Mouse (Mus musculus): Measurements from ENCODE around the gene Ppp1r13b. TPM values are rescaled to one million over a fixed set of nuclear protein-coding genes. Genes with fewer than 3 reads are reported as not detected.

Ppp1r13b gene
- polyA plus RNA-seq, 1 experiment from 2014 or later = 5.6 TPM

DNA sequence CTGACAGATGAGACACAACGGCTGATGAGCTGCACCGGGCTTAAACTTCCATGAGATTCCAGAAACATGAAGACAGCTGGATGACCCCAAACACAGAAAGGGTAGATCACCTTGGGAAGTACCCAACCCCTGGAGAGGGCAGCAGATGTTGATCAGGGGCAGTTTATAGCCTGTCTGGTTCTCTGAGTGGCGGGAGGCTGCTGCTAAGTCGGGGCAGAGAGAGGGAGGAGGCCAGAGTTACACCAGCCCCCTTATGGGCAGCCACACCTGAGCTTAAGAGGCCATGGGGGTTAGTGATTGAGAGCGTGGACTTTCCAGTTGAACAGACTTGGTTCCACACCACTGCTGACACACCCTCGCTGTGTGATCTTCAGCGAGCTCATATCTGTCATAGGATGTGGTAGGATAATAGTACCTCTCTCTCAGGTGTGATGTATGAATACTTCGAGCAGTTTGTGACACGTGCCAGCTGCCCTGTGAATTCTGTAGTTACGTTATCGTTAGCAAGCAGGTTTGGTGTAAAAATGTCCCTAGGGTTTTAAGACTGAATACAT lies 1.2 kb upstream of the Ppp1r13b start:
- ATAC-seq = no peak
- Histone ChIP-seq H3K27ac (ENCODE audit: low read length) (peak overlapping the region; percentile 80), H3K27me3 (replicated peaks; ENCODE audit: control insufficient read depth, insufficient read depth, low read length) (no peaks in the 10 kb centered on the region), H3K9me3 (ENCODE audit: control insufficient read depth, low read length) (no peaks in the 10 kb centered on the region), H3K36me3 (ENCODE audit: control insufficient read depth, insufficient read depth, low read length) (no peaks in the 10 kb centered on the region), H3K9ac (ENCODE audit: low read depth, low read length) (peak overlapping the region; percentile 75), H3K4me1 (ENCODE audit: control insufficient read depth, insufficient read depth, low read length) (peaks cover 23% of the 10 kb centered on the region), H3K4me2 (ENCODE audit: low read depth, low read length) (peak overlapping the region; percentile 88), H3K4me3 (ENCODE audit: low read length) (peak overlapping the region; percentile 80)
- 49% methylated on average over 11 of the region's 11 CpGs for WGBS

DNA sequence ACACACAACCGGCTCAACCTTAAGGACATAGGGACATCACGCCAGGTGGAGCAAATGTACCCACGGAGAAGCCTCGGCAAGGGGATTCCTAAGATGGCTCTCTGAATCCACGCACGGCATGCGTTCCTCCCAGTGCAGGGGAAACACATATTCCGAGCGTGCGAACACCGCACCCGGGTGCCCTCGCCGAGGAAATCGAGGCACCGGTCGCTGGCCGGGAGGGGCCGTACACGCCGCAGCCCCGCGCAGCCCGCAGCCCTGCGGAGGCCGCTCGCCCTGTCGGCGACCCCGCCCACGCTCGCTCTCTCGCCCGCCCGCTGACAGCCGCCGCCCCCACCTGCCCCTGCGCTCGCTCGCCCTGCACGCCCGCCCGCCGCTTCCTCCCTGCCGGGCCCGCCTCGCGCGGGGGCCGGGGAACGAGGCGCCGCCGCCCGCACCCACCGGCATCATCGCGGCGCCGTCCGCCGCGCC lies 454 bp downstream of the Ppp1r13b start:
- no peaks in the 10 kb centered on the region for H3K9me3 ChIP-seq (ENCODE audit: control insufficient read depth, low read length)
- under 1% methylated on average over 49 of the region's 63 CpGs for WGBS

DNA sequence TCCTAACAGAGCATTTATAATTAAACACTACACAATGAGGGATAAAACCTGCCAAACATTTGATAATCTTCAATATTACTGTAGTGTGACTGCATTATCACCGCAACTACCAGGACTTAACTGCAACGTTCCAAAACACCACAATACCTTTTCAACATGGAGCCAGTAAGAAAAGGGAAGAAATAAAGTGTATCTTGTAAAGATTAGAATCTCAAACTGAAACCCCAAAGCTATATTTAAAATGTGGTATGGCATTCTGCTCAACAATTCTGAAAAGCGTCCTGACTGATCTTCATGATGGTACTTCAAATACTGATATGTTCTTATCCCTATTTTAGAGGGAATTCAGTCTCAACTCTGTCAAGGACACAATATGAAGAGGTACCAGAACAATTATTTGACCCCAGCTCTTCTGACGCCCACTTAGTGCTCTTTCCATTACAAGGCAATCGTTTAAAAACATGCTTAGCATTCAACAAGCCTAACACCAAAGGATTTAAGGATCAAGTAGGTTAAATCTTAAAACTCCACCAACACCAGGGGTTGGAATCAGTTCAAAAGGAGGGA lies 1.5 kb downstream of the Ppp1r13b start:
- Histone ChIP-seq H3K4me3 (ENCODE audit: low read length) (peak overlapping the region; percentile 80), H3K9ac (ENCODE audit: low read depth, low read length) (peak overlapping the region; percentile 86; the same call in 1 of the 2 replicates), H3K27ac (ENCODE audit: low read length) (no peak overlapping the region), H3K4me1 (ENCODE audit: control insufficient read depth, insufficient read depth, low read length) (peaks cover 20% of the 10 kb centered on the region), H3K36me3 (ENCODE audit: control insufficient read depth, insufficient read depth, low read length) (no peaks in the 10 kb centered on the region), H3K9me3 (ENCODE audit: control insufficient read depth, low read length) (no peaks in the 10 kb centered on the region), H3K27me3 (replicated peaks; ENCODE audit: control insufficient read depth, insufficient read depth, low read length) (no peaks in the 10 kb centered on the region), H3K4me2 (ENCODE audit: low read depth, low read length) (peak overlapping the region; percentile 88)
- 48% methylated on average over 5 of the region's 5 CpGs for WGBS
- ATAC-seq = no peak

More for the DNA sequence above, 454 bp downstream of the Ppp1r13b start:
- Histone ChIP-seq H3K4me2 (ENCODE audit: low read depth, low read length) (peak overlapping the region; percentile 88), H3K4me1 (ENCODE audit: control insufficient read depth, insufficient read depth, low read length) (peaks cover 25% of the 10 kb centered on the region), H3K36me3 (ENCODE audit: control insufficient read depth, insufficient read depth, low read length) (no peaks in the 10 kb centered on the region), H3K27me3 (replicated peaks; ENCODE audit: control insufficient read depth, insufficient read depth, low read length) (no peaks in the 10 kb centered on the region), H3K4me3 (ENCODE audit: low read length) (peak overlapping the region; percentile 80), H3K9ac (ENCODE audit: low read depth, low read length) (peak overlapping the region; percentile 86), H3K27ac (ENCODE audit: low read length) (peak overlapping the region; percentile 95)
- peak; percentile 64 for ATAC-seq

DNA sequence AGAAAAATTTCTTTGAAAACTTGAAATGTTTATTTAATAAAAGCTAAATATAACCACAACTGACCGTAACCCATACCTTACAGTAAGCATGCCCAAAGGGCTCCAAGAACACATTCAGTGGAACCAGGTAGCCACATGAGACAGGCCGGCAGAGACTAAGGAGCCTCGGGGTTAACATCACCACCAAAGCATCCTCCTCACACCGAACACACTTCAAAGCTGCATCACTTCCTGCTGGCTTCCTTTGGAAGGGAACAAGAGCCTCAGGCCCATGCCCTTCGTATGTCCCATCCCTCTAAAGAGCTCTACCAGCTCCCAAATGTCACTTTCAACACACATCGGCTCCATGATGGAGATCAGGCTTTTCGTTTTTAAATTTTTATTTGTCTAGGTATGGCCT lies 5.4 kb downstream of the Ppp1r13b start:
- Histone ChIP-seq H3K9ac (ENCODE audit: low read depth, low read length) (no peak overlapping the region), H3K27me3 (replicated peaks; ENCODE audit: control insufficient read depth, insufficient read depth, low read length) (no peaks in the 10 kb centered on the region), H3K4me2 (ENCODE audit: low read depth, low read length) (no peak overlapping the region), H3K36me3 (ENCODE audit: control insufficient read depth, insufficient read depth, low read length) (no peaks in the 10 kb centered on the region), H3K4me1 (ENCODE audit: control insufficient read depth, insufficient read depth, low read length) (peaks cover 24% of the 10 kb centered on the region), H3K27ac (ENCODE audit: low read length) (no peak overlapping the region), H3K4me3 (ENCODE audit: low read length) (no peak overlapping the region), H3K9me3 (ENCODE audit: control insufficient read depth, low read length) (no peaks in the 10 kb centered on the region)
- 79% methylated on average over 7 of the region's 7 CpGs for WGBS
- ATAC-seq = no peak

DNA sequence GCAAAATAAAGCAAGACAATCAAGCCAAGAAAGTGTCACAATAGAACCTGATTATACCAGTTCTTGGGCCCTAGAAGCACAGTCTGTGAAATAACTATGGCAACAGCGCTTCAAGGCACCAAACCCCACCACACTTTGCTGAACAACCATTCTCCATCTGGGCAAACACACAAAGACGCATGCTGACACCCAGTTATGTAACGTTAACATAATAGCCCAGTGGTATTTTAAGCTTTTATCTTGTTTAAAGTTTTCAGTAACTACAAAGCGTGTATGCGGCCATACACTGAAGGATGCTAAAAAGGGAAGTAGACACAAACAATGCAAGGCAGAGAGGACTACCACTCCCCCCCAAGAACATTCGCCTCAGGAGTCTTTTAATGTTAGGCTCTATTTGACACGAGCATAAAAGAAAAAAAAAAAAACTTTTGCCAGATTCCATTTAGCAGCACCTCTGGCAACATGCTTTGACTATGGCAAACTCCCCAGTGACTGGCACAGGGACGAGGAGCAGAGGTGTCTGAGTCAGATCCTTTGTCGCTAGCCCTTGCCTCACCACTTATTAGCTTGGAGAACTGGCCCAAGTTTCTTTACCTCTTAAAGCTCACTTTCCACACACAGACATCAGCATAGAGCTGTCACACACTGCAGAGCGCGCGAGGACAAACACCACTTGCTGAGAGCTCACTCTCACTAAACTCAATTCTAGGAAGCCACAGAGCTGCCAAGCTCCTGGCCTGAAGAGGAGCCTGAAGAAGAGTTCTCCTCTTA lies 6.6 kb downstream of the Ppp1r13b start:
- Histone ChIP-seq H3K4me1 (ENCODE audit: control insufficient read depth, insufficient read depth, low read length) (peaks cover 29% of the 10 kb centered on the region), H3K27me3 (replicated peaks; ENCODE audit: control insufficient read depth, insufficient read depth, low read length) (no peaks in the 10 kb centered on the region), H3K36me3 (ENCODE audit: control insufficient read depth, insufficient read depth, low read length) (no peaks in the 10 kb centered on the region), H3K9me3 (ENCODE audit: control insufficient read depth, low read length) (no peaks in the 10 kb centered on the region), H3K4me3 (ENCODE audit: low read length) (no peak overlapping the region), H3K9ac (ENCODE audit: low read depth, low read length) (no peak overlapping the region), H3K4me2 (ENCODE audit: low read depth, low read length) (no peak overlapping the region), H3K27ac (ENCODE audit: low read length) (no peak overlapping the region)
- no peak for ATAC-seq
- WGBS = 67% methylated on average over 12 of the region's 12 CpGs

DNA sequence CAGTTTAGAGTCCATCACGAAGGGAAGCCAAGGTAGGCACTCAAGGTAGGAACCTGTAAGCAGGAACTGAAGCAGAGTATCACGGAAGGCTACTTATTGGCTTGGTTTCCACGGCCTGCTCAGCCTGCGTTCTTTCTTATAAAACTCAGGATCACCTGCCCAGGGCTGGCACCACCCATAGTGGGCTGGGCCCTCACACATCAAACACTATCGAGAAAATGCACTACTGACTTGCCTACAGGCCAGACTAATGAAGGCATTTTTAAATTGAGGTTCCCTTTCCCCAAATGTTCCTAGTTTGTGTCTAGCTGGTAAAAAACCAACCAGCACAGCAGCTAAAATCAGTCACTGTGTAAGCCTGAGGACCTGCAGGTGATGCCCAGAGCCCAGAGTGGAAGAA lies 8.3 kb downstream of the Ppp1r13b start:
- H3K9ac ChIP-seq (ENCODE audit: low read depth, low read length) = no peak overlapping the region
- no peak overlapping the region for H3K4me3 ChIP-seq (ENCODE audit: low read length)
- no peak for ATAC-seq
- no peaks in the 10 kb centered on the region for H3K9me3 ChIP-seq (ENCODE audit: control insufficient read depth, low read length)
- H3K36me3 ChIP-seq (ENCODE audit: control insufficient read depth, insufficient read depth, low read length) = no peaks in the 10 kb centered on the region
- no peaks in the 10 kb centered on the region for H3K27me3 ChIP-seq (replicated peaks; ENCODE audit: control insufficient read depth, insufficient read depth, low read length)
- H3K4me1 ChIP-seq (ENCODE audit: control insufficient read depth, insufficient read depth, low read length) = peaks cover 34% of the 10 kb centered on the region
- H3K4me2 ChIP-seq (ENCODE audit: low read depth, low read length) = no peak overlapping the region
- no peak overlapping the region for H3K27ac ChIP-seq (ENCODE audit: low read length)
- WGBS = 65% methylated on average over 5 of the region's 5 CpGs

- no peak for ATAC-seq
- Histone ChIP-seq H3K9me3 (ENCODE audit: control insufficient read depth, low read length) (no peaks in the 10 kb centered on the region), H3K4me3 (ENCODE audit: low read length) (no peak overlapping the region), H3K4me1 (ENCODE audit: control insufficient read depth, insufficient read depth, low read length) (peaks cover 34% of the 10 kb centered on the region), H3K27me3 (replicated peaks; ENCODE audit: control insufficient read depth, insufficient read depth, low read length) (no peaks in the 10 kb centered on the region), H3K36me3 (ENCODE audit: control insufficient read depth, insufficient read depth, low read length) (no peaks in the 10 kb centered on the region), H3K4me2 (ENCODE audit: low read depth, low read length) (no peak overlapping the region), H3K9ac (ENCODE audit: low read depth, low read length) (no peak overlapping the region), H3K27ac (ENCODE audit: low read length) (no peak overlapping the region)
- WGBS = 70% methylated on average over 9 of the region's 9 CpGs
These were observed 9.2 kb downstream of the Ppp1r13b start for GRCm38 (mm10) chr12:111898686-111899085.

- Histone ChIP-seq H3K27ac (ENCODE audit: low read length) (peak overlapping the region; percentile 67), H3K4me3 (ENCODE audit: low read length) (no peak overlapping the region), H3K27me3 (replicated peaks; ENCODE audit: control insufficient read depth, insufficient read depth, low read length) (no peaks in the 10 kb centered on the region), H3K9me3 (ENCODE audit: control insufficient read depth, low read length) (no peaks in the 10 kb centered on the region), H3K9ac (ENCODE audit: low read depth, low read length) (no peak overlapping the region), H3K4me2 (ENCODE audit: low read depth, low read length) (peak overlapping the region; percentile 30; the same call in 1 of the 2 replicates), H3K4me1 (ENCODE audit: control insufficient read depth, insufficient read depth, low read length) (peaks cover 31% of the 10 kb centered on the region), H3K36me3 (ENCODE audit: control insufficient read depth, insufficient read depth, low read length) (no peaks in the 10 kb centered on the region)
- WGBS = 22% methylated on average over 7 of the region's 7 CpGs
- peak; percentile 93 for ATAC-seq
These were observed 10.8 kb downstream of the Ppp1r13b start for GRCm38 (mm10) chr12:111896908-111897661.

- no peak overlapping the region for H3K4me3 ChIP-seq (ENCODE audit: low read length)
- no peak overlapping the region for H3K4me2 ChIP-seq (ENCODE audit: low read depth, low read length)
- no peaks in the 10 kb centered on the region for H3K27me3 ChIP-seq (replicated peaks; ENCODE audit: control insufficient read depth, insufficient read depth, low read length)
- peaks cover 37% of the 10 kb centered on the region for H3K4me1 ChIP-seq (ENCODE audit: control insufficient read depth, insufficient read depth, low read length)
- no peak overlapping the region for H3K9ac ChIP-seq (ENCODE audit: low read depth, low read length)
- WGBS = 65% methylated on average over 1 of the region's 1 CpGs
- no peaks in the 10 kb centered on the region for H3K36me3 ChIP-seq (ENCODE audit: control insufficient read depth, insufficient read depth, low read length)
- peak overlapping the region; percentile 61 for H3K27ac ChIP-seq (ENCODE audit: low read length)
- H3K9me3 ChIP-seq (ENCODE audit: control insufficient read depth, low read length) = no peaks in the 10 kb centered on the region
- ATAC-seq = no peak
These were observed 13.8 kb downstream of the Ppp1r13b start for GRCm38 (mm10) chr12:111894082-111894481.

All from intestine, embryonic 16.5 days (tissue).